Mouse (Mus musculus) liver, embryonic 14.5 days (tissue): ENCODE data around the gene Nr5a2.

Experiments used
- CTCF ChIP-seq: IDR thresholded peaks from 2 replicates; pipeline ENCODE4 v1.5.1; 2016; ENCODE audit warnings: antibody characterized with exemption, low read depth, control low read depth
- EP300 ChIP-seq: IDR thresholded peaks from 2 replicates; pipeline ENCODE4 v1.6.1; 2016; ENCODE audit warnings: antibody characterized with exemption, low read depth

GRCm38 (mm10) chr1:136948511-136949275, 11.6 kb downstream of the Nr5a2 start:
- TF ChIP-seq CTCF = no peak
- no peak for TF ChIP-seq EP300
